Mouse (Mus musculus): ENCODE data around the gene Gm49373.

DNA sequence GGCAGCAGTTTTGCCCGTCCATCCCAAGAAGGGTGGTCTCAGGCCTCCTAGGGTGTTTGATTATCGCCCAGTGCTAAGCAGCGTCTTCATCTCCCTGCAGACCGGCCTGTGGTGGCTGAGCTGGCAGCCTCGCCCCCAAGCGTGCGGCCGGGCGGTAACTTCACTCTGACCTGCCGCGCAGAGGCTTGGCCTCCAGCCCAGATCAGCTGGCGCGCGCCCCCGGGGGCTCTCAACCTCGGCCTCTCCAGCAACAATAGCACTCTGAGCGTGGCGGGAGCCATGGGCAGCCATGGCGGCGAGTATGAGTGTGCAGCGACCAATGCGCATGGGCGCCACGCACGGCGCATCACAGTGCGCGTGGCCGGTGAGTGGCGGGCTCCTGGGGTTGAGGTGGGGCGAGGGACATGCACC is 35.4 kb downstream of the Gm49373 start:
- TF ChIP-seq MAFK (IDR thresholded peaks at IDR 0.05; ENCODE audit: insufficient read depth, low read depth, low read length) (no peak), CHD2 (IDR thresholded peaks at IDR 0.05; ENCODE audit: low read depth, low read length) (no peak), ZC3H11A (IDR thresholded peaks at IDR 0.05; ENCODE audit: borderline replicate concordance, low read depth, low read length) (no peak), ZNF384 (IDR thresholded peaks at IDR 0.05; ENCODE audit: low read depth, low read length) (no peak)

Measured in ES-E14 (cell line).